Mouse (Mus musculus) embryonic facial prominence, embryonic 10.5 days (tissue): ENCODE data around the gene Lamtor2. TPM values are rescaled to one million over a fixed set of nuclear protein-coding genes. Genes with fewer than 3 reads are reported as not detected.
"Not testable (repeated sequence)": the region's sequence is repeated elsewhere in the genome, so short reads cannot be mapped to it uniquely, and the experiment has no call there.

Experiments
- DNase-seq: peaks from one replicate; pipeline ENCODE4 v3.0.0-alpha.2; 2017; ENCODE audit warnings: low spot score
- H3K27ac ChIP-seq: fragments of 300-500 bp; sonication (generic); replicated peaks from 2 replicates; pipeline ENCODE4 v1.5.1; 2016; ENCODE audit warnings: mild to moderate bottlenecking
- H3K27me3 ChIP-seq: fragments of 300-500 bp; sonication (generic); replicated peaks from 2 replicates; pipeline ENCODE4 v1.6.1; 2016; ENCODE audit warnings: low read depth, mild to moderate bottlenecking; ENCODE audit not compliant: poor library complexity, severe bottlenecking
- H3K36me3 ChIP-seq: fragments of 300-500 bp; sonication (generic); replicated peaks from 2 replicates; pipeline ENCODE4 v1.6.1; 2016; ENCODE audit warnings: mild to moderate bottlenecking, moderate library complexity
- H3K4me1 ChIP-seq: fragments of 300-500 bp; sonication (generic); 2 replicates; pipeline ENCODE4 v1.6.1; 2016
- H3K4me3 ChIP-seq: fragments of 300-500 bp; sonication (generic); 2 replicates; pipeline ENCODE4 v1.5.1; 2016; ENCODE audit warnings: mild to moderate bottlenecking, moderate library complexity
- H3K9me3 ChIP-seq: fragments of 300-500 bp; sonication (generic); 2 replicates; pipeline ENCODE4 v1.6.1; 2016; ENCODE audit warnings: mild to moderate bottlenecking
- WGBS: fragments of 180-500 bp; shearing (Covaris S2); methylation state at CpG from one replicate; pipeline ENCODE4 v1.1.7; 2016; 5-methylcytosine and 5-hydroxymethylcytosine counted together
- polyA plus RNA-seq: library from polyadenylated mRNA; unstranded; fragments of >200 nt; fragmentation: Nextera tagmentation; extraction: Ambion mirVana; gene quantifications from 2 replicates; pipeline ENCODE4 v1.2.1, GENCODE M21; 2016

Lamtor2 gene
- polyA plus RNA-seq, 1 experiment from 2014 or later, result 161 TPM

GRCm38 (mm10) chr3:88578498-88579424 is 25.9 kb upstream of the Lamtor2 start:
- WGBS, result 50% methylated on average over 8 of the region's 8 CpGs
- H3K4me3 ChIP-seq, result peak overlapping the region; percentile 98
- H3K9me3 ChIP-seq, result no peaks in the 10 kb centered on the region
- peak overlapping the region; percentile 87 for H3K27ac ChIP-seq
- no peak for DNase-seq
- H3K27me3 ChIP-seq, result no peaks in the 10 kb centered on the region
- peaks cover 32% of the 10 kb centered on the region for H3K36me3 ChIP-seq
- H3K4me1 ChIP-seq, result peaks cover 17% of the 10 kb centered on the region

- H3K27ac ChIP-seq, H3K4me3 ChIP-seq, DNase-seq, H3K27me3 ChIP-seq, H3K9me3 ChIP-seq: not testable (repeated sequence)
- peaks cover 17% of the 10 kb centered on the region for H3K4me1 ChIP-seq
- 87% methylated on average over 5 of the region's 5 CpGs for WGBS
- H3K36me3 ChIP-seq, result peaks cover 22% of the 10 kb centered on the region
Measured at GRCm38 (mm10) chr3:88577846-88578245, 25.0 kb upstream of the Lamtor2 start.

GRCm38 (mm10) chr3:88575540-88575939 is 22.7 kb upstream of the Lamtor2 start, which contains the start of gene Ssr2:
Gene Ssr2 (plus strand): TSS chr3:88575876.
- H3K4me3 ChIP-seq, result no peak within 1 kb of the TSS
- no peaks in the 10 kb centered on the region for H3K9me3 ChIP-seq
- no peaks in the 10 kb centered on the region for H3K27me3 ChIP-seq
- DNase-seq, result no peak
- peaks cover 4% of the 10 kb centered on the region for H3K36me3 ChIP-seq
- 88% methylated on average over 3 of the region's 3 CpGs for WGBS
- H3K27ac ChIP-seq, result no peak within 1 kb of the TSS
- peaks cover 11% of the 10 kb centered on the region for H3K4me1 ChIP-seq

GRCm38 (mm10) chr3:88573810-88574209 is 20.9 kb upstream of the Lamtor2 start:
- DNase-seq, result no peak
- H3K4me1 ChIP-seq, result peaks cover under 1% of the 10 kb centered on the region; the same call in 1 of the 2 replicates
- no peaks in the 10 kb centered on the region for H3K27me3 ChIP-seq
- H3K36me3 ChIP-seq, result peaks cover 21% of the 10 kb centered on the region
- no peak overlapping the region for H3K27ac ChIP-seq
- H3K4me3 ChIP-seq, result no peak overlapping the region
- H3K9me3 ChIP-seq, result no peaks in the 10 kb centered on the region
- WGBS, result 92% methylated on average over 2 of the region's 2 CpGs

GRCm38 (mm10) chr3:88572835-88573234 is 20.0 kb upstream of the Lamtor2 start:
- DNase-seq, result no peak
- WGBS, result 75% methylated on average over 2 of the region's 2 CpGs

GRCm38 (mm10) chr3:88571856-88572255 is 19.0 kb upstream of the Lamtor2 start:
- Histone ChIP-seq H3K9me3 (no peaks in the 10 kb centered on the region), H3K4me3 (no peak overlapping the region), H3K27me3 (no peaks in the 10 kb centered on the region), H3K4me1 (no peaks in the 10 kb centered on the region), H3K27ac (no peak overlapping the region), H3K36me3 (peaks cover 41% of the 10 kb centered on the region)
- WGBS, result 71% methylated on average over 1 of the region's 1 CpGs
- no peak for DNase-seq

More at GRCm38 (mm10) chr3:88572835-88573234, 20.0 kb upstream of the Lamtor2 start:
- H3K9me3 ChIP-seq, result no peaks in the 10 kb centered on the region
- H3K27me3 ChIP-seq, result no peaks in the 10 kb centered on the region
- H3K36me3 ChIP-seq, result peaks cover 31% of the 10 kb centered on the region
- no peak overlapping the region for H3K27ac ChIP-seq
- no peak overlapping the region for H3K4me3 ChIP-seq
- no peaks in the 10 kb centered on the region for H3K4me1 ChIP-seq

GRCm38 (mm10) chr3:88570341-88570740 is 17.5 kb upstream of the Lamtor2 start:
- H3K4me3 ChIP-seq, result no peak overlapping the region
- no peak for DNase-seq
- no peaks in the 10 kb centered on the region for H3K4me1 ChIP-seq
- 94% methylated on average over 10 of the region's 10 CpGs for WGBS
- no peak overlapping the region for H3K27ac ChIP-seq
- H3K9me3 ChIP-seq, result no peaks in the 10 kb centered on the region
- no peaks in the 10 kb centered on the region for H3K27me3 ChIP-seq
- peaks cover 56% of the 10 kb centered on the region for H3K36me3 ChIP-seq

- no peaks in the 10 kb centered on the region for H3K9me3 ChIP-seq
- WGBS, result 91% methylated on average over 5 of the region's 5 CpGs
- H3K4me1 ChIP-seq, result no peaks in the 10 kb centered on the region
Measured at GRCm38 (mm10) chr3:88569694-88570093, 16.8 kb upstream of the Lamtor2 start.

GRCm38 (mm10) chr3:88569093-88569492 is 16.2 kb upstream of the Lamtor2 start:
- Histone ChIP-seq H3K36me3 (peaks cover 69% of the 10 kb centered on the region), H3K27me3 (no peaks in the 10 kb centered on the region), H3K9me3 (no peaks in the 10 kb centered on the region), H3K27ac (no peak overlapping the region), H3K4me3 (no peak overlapping the region), H3K4me1 (no peaks in the 10 kb centered on the region)
- WGBS, result 95% methylated on average over 2 of the region's 2 CpGs
- DNase-seq, result no peak

More at GRCm38 (mm10) chr3:88569694-88570093, 16.8 kb upstream of the Lamtor2 start:
- Histone ChIP-seq H3K4me3 (no peak overlapping the region), H3K27me3 (no peaks in the 10 kb centered on the region), H3K36me3 (peaks cover 63% of the 10 kb centered on the region), H3K27ac (no peak overlapping the region)
- no peak for DNase-seq

GRCm38 (mm10) chr3:88568615-88569014 is 15.7 kb upstream of the Lamtor2 start:
- Histone ChIP-seq H3K9me3 (no peaks in the 10 kb centered on the region), H3K4me1 (no peaks in the 10 kb centered on the region), H3K4me3 (no peak overlapping the region), H3K27me3 (no peaks in the 10 kb centered on the region), H3K36me3 (peaks cover 73% of the 10 kb centered on the region), H3K27ac (no peak overlapping the region)
- DNase-seq, result no peak
- WGBS, result 93% methylated on average over 2 of the region's 2 CpGs

- no peaks in the 10 kb centered on the region for H3K27me3 ChIP-seq
- WGBS, result 96% methylated on average over 6 of the region's 6 CpGs
- H3K9me3 ChIP-seq, result no peaks in the 10 kb centered on the region
- H3K4me3 ChIP-seq, result no peak overlapping the region
- DNase-seq, result no peak
- H3K27ac ChIP-seq, result no peak overlapping the region
- peaks cover 81% of the 10 kb centered on the region for H3K36me3 ChIP-seq
- H3K4me1 ChIP-seq, result no peaks in the 10 kb centered on the region
Measured at GRCm38 (mm10) chr3:88567892-88568291, 15.0 kb upstream of the Lamtor2 start.

- no peak overlapping the region for H3K4me3 ChIP-seq
- no peaks in the 10 kb centered on the region for H3K4me1 ChIP-seq
- no peak for DNase-seq
- no peaks in the 10 kb centered on the region for H3K27me3 ChIP-seq
- peaks cover 94% of the 10 kb centered on the region for H3K36me3 ChIP-seq
- WGBS, result 92% methylated on average over 4 of the region's 4 CpGs
- no peak overlapping the region for H3K27ac ChIP-seq
- no peaks in the 10 kb centered on the region for H3K9me3 ChIP-seq
Measured at GRCm38 (mm10) chr3:88566536-88567061, 13.7 kb upstream of the Lamtor2 start.

- Histone ChIP-seq H3K27ac (no peak overlapping the region), H3K27me3 (no peaks in the 10 kb centered on the region), H3K4me1 (no peaks in the 10 kb centered on the region), H3K9me3 (no peaks in the 10 kb centered on the region), H3K36me3 (peaks cover 98% of the 10 kb centered on the region), H3K4me3 (no peak overlapping the region)
- 88% methylated on average over 3 of the region's 3 CpGs for WGBS
- DNase-seq, result no peak
Measured at GRCm38 (mm10) chr3:88566116-88566515, 13.2 kb upstream of the Lamtor2 start.
